Mouse (Mus musculus) MEL (cell line): ENCODE measurements at regions not wholly inside any gene's neighbourhood (a gene's known extent, or its start where the extent isn't known, plus 50 kb on each side); places are given as distances from the start of the nearest gene placed in this dataset.

Experiments
- CTCF ChIP-seq, 3 experiments: IDR thresholded peaks in 2 of 3; conservative IDR thresholded peaks in 1 of 3; 2 replicates each; pipeline ENCODE4 v1.5.1; 2011 to 2012; ENCODE audit warnings: low read length in 3 of 3, low read depth in 2 of 3, mild to moderate bottlenecking in 2 of 3, improper control_type of control experiment in 1 of 3, inconsistent platforms in 1 of 3, mixed read lengths in 1 of 3, moderate library complexity in 1 of 3; ENCODE audit not compliant: control insufficient read depth in 1 of 3, insufficient read depth in 1 of 3, poor library complexity in 1 of 3, severe bottlenecking in 1 of 3
- POLR2A ChIP-seq, 2 experiments: IDR thresholded peaks; 2 replicates each; pipeline ENCODE4 v1.6.1; 2011 to 2012; ENCODE audit warnings: low read length in 2 of 2, mild to moderate bottlenecking in 2 of 2, control low read depth in 1 of 2, improper control_type of control experiment in 1 of 2, low read depth in 1 of 2, moderate library complexity in 1 of 2; ENCODE audit not compliant: control insufficient read depth in 1 of 2, insufficient read depth in 1 of 2, poor library complexity in 1 of 2

DNA sequence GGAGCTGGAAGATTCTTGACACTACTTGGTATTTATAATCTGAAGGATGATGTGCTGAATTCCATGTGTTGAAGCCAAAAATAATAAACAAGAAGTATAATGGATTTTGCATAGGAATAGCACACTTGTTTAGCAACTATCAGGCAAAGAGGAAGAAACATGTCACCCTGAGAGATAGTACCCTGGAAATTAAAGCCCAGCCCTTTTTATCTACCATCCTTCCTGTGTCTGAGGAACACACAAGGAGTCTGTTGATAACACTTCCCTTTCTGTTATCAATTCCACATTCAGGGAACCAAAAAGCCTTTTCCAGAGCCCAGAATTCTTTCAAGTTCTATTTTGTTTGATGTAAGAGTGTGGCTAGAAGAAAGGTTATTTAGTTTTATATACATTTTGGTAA is 66.5 kb upstream of the Plppr5 start:
- TF ChIP-seq POLR2A (IDR thresholded peaks at IDR 0.05; ENCODE audit: control insufficient read depth in 1 of 2, insufficient read depth in 1 of 2, low read depth in 1 of 2, low read length in 2 of 2, poor library complexity in 1 of 2) (no peak), CTCF (IDR thresholded peaks at IDR 0.05 in 2 of 3, conservative IDR thresholded peaks at IDR 0.05 in 1 of 3; ENCODE audit: control insufficient read depth in 1 of 3, insufficient read depth in 1 of 3, low read depth in 2 of 3, low read length in 3 of 3, poor library complexity in 1 of 3, severe bottlenecking in 1 of 3) (no peak)
